Mouse (Mus musculus): Measurements from ENCODE around the gene Trpm7. TPM values are rescaled to one million over a fixed set of nuclear protein-coding genes. Genes with fewer than 3 reads are reported as not detected.

Gene Trpm7
- polyA plus RNA-seq, 1 experiment, result 11.6 TPM

DNA sequence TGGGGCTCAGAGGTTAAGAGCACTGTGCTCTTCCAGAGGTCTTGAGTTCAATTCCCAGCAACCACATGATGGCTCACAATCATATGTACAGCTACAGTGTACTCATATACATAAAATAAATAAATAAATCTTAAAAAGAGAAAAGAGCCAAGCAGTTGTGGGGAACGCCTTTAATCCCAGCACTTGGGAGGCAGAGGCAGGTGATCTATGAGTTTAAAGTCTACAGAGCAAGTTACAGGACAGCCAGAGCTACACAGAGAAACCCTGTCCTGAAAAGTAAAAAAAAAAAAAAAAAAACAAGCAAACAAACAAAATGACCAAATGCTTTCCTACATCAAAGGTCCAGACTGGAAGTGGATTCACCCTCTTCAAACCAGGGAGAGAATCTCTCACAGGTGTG, 2.0 kb upstream of the Trpm7 start:
- H3K27ac ChIP-seq (ENCODE audit: control insufficient read depth, insufficient read depth, low read length), result no peak overlapping the region

DNA sequence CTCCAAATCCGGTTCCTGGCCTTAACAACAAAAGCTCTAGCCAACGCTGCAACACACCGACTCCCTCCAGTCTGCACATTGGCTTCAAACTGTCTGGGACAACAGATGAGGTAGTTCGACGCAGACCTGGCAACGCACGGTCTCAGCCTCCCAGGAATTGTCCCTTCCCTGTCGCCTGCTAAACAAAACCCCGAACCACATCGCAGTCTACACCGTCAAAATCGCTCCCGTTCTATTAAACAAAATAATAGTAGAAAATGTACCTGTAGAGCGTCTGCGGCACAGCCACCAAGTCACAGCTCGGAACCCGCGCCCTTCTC, 554 bp downstream of the Trpm7 start:
- peak overlapping the region; percentile 79 for H3K4me3 ChIP-seq (ENCODE audit: control insufficient read depth, insufficient read depth, low read length)
- no peak for DNase-seq
- H3K4me1 ChIP-seq (replicated peaks; ENCODE audit: control insufficient read depth, insufficient read depth, low read length), result peaks cover 3% of the 10 kb centered on the region
- 1% methylated on average over 18 of the region's 18 CpGs for WGBS
- no peaks in the 10 kb centered on the region for H3K27me3 ChIP-seq (ENCODE audit: control insufficient read depth, insufficient read depth, low read length)
- no peak for TF ChIP-seq POLR2A (IDR thresholded peaks at IDR 0.05; ENCODE audit: control insufficient read depth, extremely low read depth, insufficient read depth, low read length, poor library complexity)
- TF ChIP-seq CTCF (IDR thresholded peaks at IDR 0.05; ENCODE audit: borderline replicate concordance, control insufficient read depth, extremely low read depth, insufficient read depth, low read length, poor library complexity), result no peak
- peak overlapping the region; percentile 53 for H3K27ac ChIP-seq (ENCODE audit: control insufficient read depth, insufficient read depth, low read length)
- H3K36me3 ChIP-seq (ENCODE audit: control insufficient read depth, insufficient read depth, low read length), result no peaks in the 10 kb centered on the region

More for the DNA sequence above, 2.0 kb upstream of the Trpm7 start:
- no peaks in the 10 kb centered on the region for H3K36me3 ChIP-seq (ENCODE audit: control insufficient read depth, insufficient read depth, low read length)
- WGBS, result 97% methylated on average over 1 of the region's 1 CpGs
- no peak overlapping the region for H3K4me3 ChIP-seq (ENCODE audit: control insufficient read depth, insufficient read depth, low read length)
- DNase-seq, result no peak
- H3K27me3 ChIP-seq (ENCODE audit: control insufficient read depth, insufficient read depth, low read length), result no peaks in the 10 kb centered on the region
- no peak for TF ChIP-seq POLR2A (IDR thresholded peaks at IDR 0.05; ENCODE audit: control insufficient read depth, extremely low read depth, insufficient read depth, low read length, poor library complexity)
- no peak for TF ChIP-seq CTCF (IDR thresholded peaks at IDR 0.05; ENCODE audit: borderline replicate concordance, control insufficient read depth, extremely low read depth, insufficient read depth, low read length, poor library complexity)
- peaks cover 3% of the 10 kb centered on the region for H3K4me1 ChIP-seq (replicated peaks; ENCODE audit: control insufficient read depth, insufficient read depth, low read length)

DNA sequence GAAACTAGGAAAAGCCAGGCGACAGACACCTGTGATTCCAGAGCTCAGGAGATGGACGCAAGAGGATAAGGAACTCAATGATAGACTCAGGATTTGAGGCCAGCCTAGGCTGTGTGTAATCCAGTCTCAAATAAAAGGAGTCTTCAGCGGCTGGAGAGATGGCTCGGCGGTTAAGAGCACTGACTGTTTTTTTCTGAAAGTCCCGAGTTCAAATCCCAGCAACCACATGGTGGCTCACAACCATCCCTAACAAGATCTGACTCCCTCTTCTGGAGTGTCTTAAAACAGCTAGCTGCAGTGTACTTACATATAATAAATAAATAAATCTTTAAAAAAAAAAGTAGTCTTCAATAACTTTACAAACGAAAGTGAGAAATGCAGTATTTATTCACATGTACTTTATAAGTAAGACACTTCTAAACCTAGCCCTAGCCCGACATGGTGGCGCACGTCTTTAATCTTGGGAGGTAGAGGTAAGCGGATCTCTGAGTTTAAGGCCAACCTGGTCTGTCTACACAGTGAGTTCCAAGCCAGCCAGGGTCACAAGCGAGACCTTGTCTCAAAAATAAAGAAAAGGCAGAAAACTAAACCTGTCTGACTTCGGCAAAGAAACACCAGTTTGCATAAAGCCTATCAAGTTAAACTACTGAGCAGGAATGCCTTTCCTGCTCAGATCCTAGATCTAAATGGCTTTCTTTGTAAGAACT, 1.1 kb downstream of the Trpm7 start:
- WGBS, result 26% methylated on average over 13 of the region's 13 CpGs
- peak; percentile 14 for DNase-seq
- no peaks in the 10 kb centered on the region for H3K36me3 ChIP-seq (ENCODE audit: control insufficient read depth, insufficient read depth, low read length)

DNA sequence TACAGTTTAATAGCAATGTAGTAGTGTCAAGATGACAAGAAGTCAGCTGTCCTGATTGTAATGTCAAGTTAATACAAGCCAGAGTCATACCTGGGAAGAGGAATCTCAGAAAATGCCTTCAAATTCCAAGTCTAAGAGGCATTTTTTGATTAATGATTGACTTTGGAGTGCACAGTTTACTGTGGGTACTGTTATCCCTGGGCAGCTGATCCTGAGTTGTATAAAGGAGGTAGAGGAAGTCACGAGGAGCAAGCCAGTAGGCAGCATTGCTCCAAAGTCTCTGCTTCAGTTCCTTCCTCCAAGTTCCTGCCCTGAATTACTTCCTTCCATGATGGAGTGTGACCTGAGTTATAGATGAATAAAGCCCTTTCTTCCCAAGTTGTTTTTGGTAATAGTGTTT, 9.7 kb downstream of the Trpm7 start:
- TF ChIP-seq CTCF (IDR thresholded peaks at IDR 0.05; ENCODE audit: borderline replicate concordance, control insufficient read depth, extremely low read depth, insufficient read depth, low read length, poor library complexity) (no peak), POLR2A (IDR thresholded peaks at IDR 0.05; ENCODE audit: control insufficient read depth, extremely low read depth, insufficient read depth, low read length, poor library complexity) (no peak)
- Histone ChIP-seq H3K27ac (ENCODE audit: control insufficient read depth, insufficient read depth, low read length) (no peak overlapping the region), H3K27me3 (ENCODE audit: control insufficient read depth, insufficient read depth, low read length) (no peaks in the 10 kb centered on the region), H3K4me1 (replicated peaks; ENCODE audit: control insufficient read depth, insufficient read depth, low read length) (peaks cover 6% of the 10 kb centered on the region; the same call in 1 of the 2 replicates), H3K4me3 (ENCODE audit: control insufficient read depth, insufficient read depth, low read length) (no peak overlapping the region), H3K36me3 (ENCODE audit: control insufficient read depth, insufficient read depth, low read length) (no peaks in the 10 kb centered on the region)
- DNase-seq, result no peak
- WGBS, result 97% methylated on average over 1 of the region's 1 CpGs

More for the DNA sequence above, 1.1 kb downstream of the Trpm7 start:
- peak overlapping the region; percentile 79 for H3K4me3 ChIP-seq (ENCODE audit: control insufficient read depth, insufficient read depth, low read length)
- TF ChIP-seq POLR2A (IDR thresholded peaks at IDR 0.05; ENCODE audit: control insufficient read depth, extremely low read depth, insufficient read depth, low read length, poor library complexity), result no peak
- no peak for TF ChIP-seq CTCF (IDR thresholded peaks at IDR 0.05; ENCODE audit: borderline replicate concordance, control insufficient read depth, extremely low read depth, insufficient read depth, low read length, poor library complexity)
- H3K27ac ChIP-seq (ENCODE audit: control insufficient read depth, insufficient read depth, low read length), result peak overlapping the region; percentile 53; the same call in 1 of the 2 replicates
- no peaks in the 10 kb centered on the region for H3K27me3 ChIP-seq (ENCODE audit: control insufficient read depth, insufficient read depth, low read length)
- H3K4me1 ChIP-seq (replicated peaks; ENCODE audit: control insufficient read depth, insufficient read depth, low read length), result peaks cover 3% of the 10 kb centered on the region

- WGBS, result 96% methylated on average over 10 of the region's 10 CpGs
- TF ChIP-seq CTCF (IDR thresholded peaks at IDR 0.05; ENCODE audit: borderline replicate concordance, control insufficient read depth, extremely low read depth, insufficient read depth, low read length, poor library complexity), result no peak
- TF ChIP-seq POLR2A (IDR thresholded peaks at IDR 0.05; ENCODE audit: control insufficient read depth, extremely low read depth, insufficient read depth, low read length, poor library complexity), result no peak
Measured at GRCm38 (mm10) chr2:126865501-126866199, 10.4 kb downstream of the Trpm7 start.

GRCm38 (mm10) chr2:126865026-126865425, 11.0 kb downstream of the Trpm7 start:
- H3K36me3 ChIP-seq (ENCODE audit: control insufficient read depth, insufficient read depth, low read length), result no peaks in the 10 kb centered on the region
- no peak overlapping the region for H3K27ac ChIP-seq (ENCODE audit: control insufficient read depth, insufficient read depth, low read length)
- 94% methylated on average over 3 of the region's 3 CpGs for WGBS
- H3K4me1 ChIP-seq (replicated peaks; ENCODE audit: control insufficient read depth, insufficient read depth, low read length), result peaks cover 6% of the 10 kb centered on the region; the same call in 1 of the 2 replicates
- TF ChIP-seq CTCF (IDR thresholded peaks at IDR 0.05; ENCODE audit: borderline replicate concordance, control insufficient read depth, extremely low read depth, insufficient read depth, low read length, poor library complexity) (no peak), POLR2A (IDR thresholded peaks at IDR 0.05; ENCODE audit: control insufficient read depth, extremely low read depth, insufficient read depth, low read length, poor library complexity) (no peak)
- DNase-seq, result no peak
- H3K27me3 ChIP-seq (ENCODE audit: control insufficient read depth, insufficient read depth, low read length), result no peaks in the 10 kb centered on the region
- no peak overlapping the region for H3K4me3 ChIP-seq (ENCODE audit: control insufficient read depth, insufficient read depth, low read length)

More at GRCm38 (mm10) chr2:126865501-126866199, 10.4 kb downstream of the Trpm7 start:
- Histone ChIP-seq H3K27ac (ENCODE audit: control insufficient read depth, insufficient read depth, low read length) (no peak overlapping the region), H3K4me1 (replicated peaks; ENCODE audit: control insufficient read depth, insufficient read depth, low read length) (peaks cover 6% of the 10 kb centered on the region; the same call in 1 of the 2 replicates), H3K4me3 (ENCODE audit: control insufficient read depth, insufficient read depth, low read length) (no peak overlapping the region), H3K36me3 (ENCODE audit: control insufficient read depth, insufficient read depth, low read length) (no peaks in the 10 kb centered on the region), H3K27me3 (ENCODE audit: control insufficient read depth, insufficient read depth, low read length) (no peaks in the 10 kb centered on the region)
- no peak for DNase-seq

Data from thymus, adult 2 months (tissue).